Mouse (Mus musculus) hindbrain, embryonic 12.5 days (tissue): ENCODE data around the gene Trim31. TPM values are rescaled to one million over a fixed set of nuclear protein-coding genes. Genes with fewer than 3 reads are reported as not detected.

Experiments
- ATAC-seq: fragments of 200-750 bp; cut with Nextera tagmentation; 2 replicates; pipeline ENCODE4 v1.8.0; 2017; ENCODE audit warnings: moderate TSS enrichment; ENCODE audit not compliant: low FRiP score
- H3K27ac ChIP-seq: fragments of 300-500 bp; sonication (generic); 2 replicates; pipeline ENCODE4 v1.5.1; 2016; ENCODE audit warnings: mild to moderate bottlenecking
- H3K27me3 ChIP-seq: fragments of 300-500 bp; sonication (generic); 2 replicates; pipeline ENCODE4 v1.6.1; 2016; ENCODE audit warnings: mild to moderate bottlenecking
- H3K36me3 ChIP-seq: fragments of 300-500 bp; sonication (generic); 2 replicates; pipeline ENCODE4 v1.6.1; 2016; ENCODE audit warnings: mild to moderate bottlenecking
- H3K4me1 ChIP-seq: fragments of 300-500 bp; sonication (generic); 2 replicates; pipeline ENCODE4 v1.6.1; 2016
- H3K4me2 ChIP-seq: fragments of 300-500 bp; sonication (generic); replicated peaks from 2 replicates; pipeline ENCODE4 v1.6.1; 2016; ENCODE audit warnings: mild to moderate bottlenecking
- H3K4me3 ChIP-seq: fragments of 300-500 bp; sonication (generic); 2 replicates; pipeline ENCODE4 v1.5.1; 2016; ENCODE audit warnings: mild to moderate bottlenecking
- H3K9ac ChIP-seq: fragments of 300-500 bp; sonication (generic); 2 replicates; pipeline ENCODE4 v1.6.1; 2016; ENCODE audit warnings: mild to moderate bottlenecking, moderate library complexity
- H3K9me3 ChIP-seq: fragments of 300-500 bp; sonication (generic); replicated peaks from 2 replicates; pipeline ENCODE4 v1.6.1; 2016; ENCODE audit warnings: mild to moderate bottlenecking
- WGBS: fragments of 180-500 bp; shearing (Covaris S2); methylation state at CpG from one replicate; pipeline ENCODE4 v1.1.7; 2016; 5-methylcytosine and 5-hydroxymethylcytosine counted together
- polyA plus RNA-seq: library from polyadenylated mRNA; unstranded; fragments of >200 nt; fragmentation: Nextera tagmentation; extraction: Ambion mirVana; gene quantifications from 2 replicates; pipeline ENCODE4 v1.2.1, GENCODE M21; 2016

Trim31 gene
- polyA plus RNA-seq, 1 experiment from 2014 or later: not detected

DNA sequence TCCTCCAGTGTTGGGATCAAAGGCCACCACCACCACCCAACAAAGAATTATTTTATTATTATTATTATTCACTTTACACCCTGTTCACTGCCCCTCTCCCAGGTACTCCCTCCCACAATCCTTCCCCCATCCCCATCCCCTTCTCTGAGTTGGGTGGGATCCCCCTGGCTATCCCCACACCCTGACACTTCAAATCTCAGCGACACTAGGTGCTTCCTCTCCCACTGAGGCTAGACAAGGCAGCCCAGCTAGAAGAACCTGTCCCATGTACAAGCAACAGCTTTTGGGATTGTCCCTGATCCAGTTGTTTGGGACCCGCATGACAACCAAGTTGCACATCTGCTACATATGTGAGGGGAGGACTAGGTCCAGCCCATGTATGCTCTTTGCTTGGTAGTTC lies 54.7 kb downstream of the Trim31 start:
- peaks cover 16% of the 10 kb centered on the region for H3K36me3 ChIP-seq
- ATAC-seq: no peak
- no peaks in the 10 kb centered on the region for H3K27me3 ChIP-seq
- 95% methylated on average over 2 of the region's 2 CpGs for WGBS
- H3K9ac ChIP-seq: no peak overlapping the region
- no peak overlapping the region for H3K4me2 ChIP-seq
- peaks cover 13% of the 10 kb centered on the region for H3K4me1 ChIP-seq
- no peak overlapping the region for H3K27ac ChIP-seq
- no peaks in the 10 kb centered on the region for H3K9me3 ChIP-seq
- no peak overlapping the region for H3K4me3 ChIP-seq

DNA sequence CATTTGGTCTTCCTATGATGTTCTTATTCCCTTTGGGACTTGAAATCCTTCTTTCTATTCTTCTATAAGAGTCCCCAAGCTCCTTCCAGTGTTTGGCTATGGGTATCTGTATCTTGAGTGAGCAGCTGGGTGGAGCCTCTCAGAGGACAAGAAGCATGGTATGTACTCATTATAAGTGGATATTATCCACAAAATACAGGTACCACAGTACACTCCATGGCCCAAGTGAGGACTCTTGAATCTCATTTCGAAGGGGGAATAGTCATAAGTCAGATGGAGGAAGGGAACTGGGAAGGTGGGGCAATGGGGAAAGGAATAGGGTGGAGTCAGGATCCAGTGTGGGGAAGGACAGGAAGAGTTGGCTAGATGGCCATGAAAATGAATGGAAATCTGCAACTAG lies 55.1 kb downstream of the Trim31 start:
- Histone ChIP-seq H3K4me2 (no peak overlapping the region), H3K4me3 (no peak overlapping the region), H3K9me3 (no peaks in the 10 kb centered on the region), H3K36me3 (peaks cover 16% of the 10 kb centered on the region), H3K27me3 (no peaks in the 10 kb centered on the region), H3K4me1 (peaks cover 15% of the 10 kb centered on the region), H3K9ac (no peak overlapping the region), H3K27ac (no peak overlapping the region)
- ATAC-seq: no peak
- 81% methylated on average over 1 of the region's 1 CpGs for WGBS

DNA sequence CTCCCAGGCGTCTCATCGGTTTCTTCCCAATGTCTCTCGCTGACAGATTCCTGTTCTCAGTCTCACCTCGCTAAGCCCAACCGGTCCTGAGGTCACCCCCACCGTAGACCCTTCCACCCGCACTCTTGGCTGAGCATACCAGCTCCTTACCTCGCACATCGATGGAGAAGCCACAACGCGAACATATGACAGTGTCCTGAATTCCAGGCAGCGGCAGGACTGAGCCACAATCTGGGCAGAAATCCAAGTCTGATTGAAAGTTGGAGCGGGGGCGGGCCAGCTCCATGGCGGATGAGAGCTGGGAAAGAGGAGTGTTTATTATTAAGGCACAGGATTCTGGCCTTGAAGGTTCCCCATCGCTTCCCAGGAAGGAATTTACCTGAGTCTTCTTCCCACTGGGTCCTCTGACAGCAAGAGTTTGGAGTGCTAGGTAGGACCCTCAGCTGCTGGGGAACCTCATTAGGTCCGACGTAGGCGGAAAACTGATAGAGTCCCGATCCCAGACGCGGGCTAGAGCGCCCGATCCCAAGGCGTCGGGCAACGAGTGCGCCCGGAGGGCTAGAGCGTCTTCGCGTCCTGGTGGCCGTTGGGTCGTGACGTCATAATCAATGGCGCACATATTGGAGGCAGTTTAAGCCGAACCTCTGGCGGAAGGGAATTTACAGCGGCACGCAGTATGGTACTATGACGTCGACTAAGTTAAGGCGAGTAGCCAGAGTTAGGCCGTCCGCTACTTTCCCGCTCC lies 60.3 kb downstream of the Trim31 start, which contains the start of the genes Znrd1 and Znrd1as:
Gene Znrd1 (minus strand): TSS at position 561 of the 745 bp plus-strand sequence.
Gene Znrd1as (plus strand): TSS at position 594 of the 745 bp plus-strand sequence.
- peak within 1 kb of the TSS; percentile 73 for H3K4me2 ChIP-seq
- peak within 1 kb of the TSS; percentile 74 for H3K27ac ChIP-seq
- ATAC-seq: peak; percentile 97
- H3K36me3 ChIP-seq: 0 out of 2 replicates have a peak, but pooled peaks cover 5% of the 10 kb centered on the region
- under 1% methylated on average over 46 of the region's 46 CpGs for WGBS
- peak within 1 kb of the TSS; percentile 70 for H3K4me3 ChIP-seq
- peaks cover 12% of the 10 kb centered on the region for H3K4me1 ChIP-seq
- peak within 1 kb of the TSS; percentile 78 for H3K9ac ChIP-seq
- no peaks in the 10 kb centered on the region for H3K9me3 ChIP-seq
- no peaks in the 10 kb centered on the region for H3K27me3 ChIP-seq

DNA sequence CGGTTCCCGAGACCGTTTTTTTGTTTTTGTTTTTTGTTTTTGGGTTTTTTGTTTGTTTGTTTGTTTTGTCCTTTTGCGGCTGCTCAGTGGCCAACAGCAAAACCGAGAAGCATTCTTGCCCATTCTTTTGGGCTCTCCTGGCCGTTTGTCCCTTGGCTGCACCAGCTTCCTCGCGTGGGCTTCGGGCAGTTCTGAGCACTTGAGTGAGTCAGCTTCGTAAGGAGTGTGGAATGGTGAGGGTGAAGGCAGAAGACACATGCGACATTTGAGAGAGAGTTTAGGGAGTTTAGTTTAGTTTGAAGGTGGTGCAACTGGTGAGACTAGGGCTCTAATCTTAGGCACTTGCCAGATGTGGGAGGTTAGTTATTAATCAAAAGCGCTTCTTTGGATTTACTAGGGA lies 61.0 kb downstream of the Trim31 start:
- ATAC-seq: no peak; the same call in 1 of the 2 replicates
- Histone ChIP-seq H3K9ac (peak overlapping the region; percentile 78), H3K27ac (peak overlapping the region; percentile 74; the same call in 1 of the 2 replicates), H3K4me1 (peaks cover 12% of the 10 kb centered on the region), H3K36me3 (0 out of 2 replicates have a peak, but pooled peaks cover 3% of the 10 kb centered on the region), H3K27me3 (no peaks in the 10 kb centered on the region), H3K4me3 (peak overlapping the region; percentile 70), H3K4me2 (peak overlapping the region; percentile 73), H3K9me3 (no peaks in the 10 kb centered on the region)
- WGBS: 13% methylated on average over 12 of the region's 12 CpGs

Other genes with a start within 250 kb of the Trim31 start
- gene H2-M1, start 225.9 kb upstream of the Trim31 start, polyA plus RNA-seq: not detected in 2 replicates
- not detected in 2 replicates for gene H2-M10.5, start 125.2 kb upstream of the Trim31 start, polyA plus RNA-seq
- not detected in 2 replicates for gene H2-M10.6, start 85.9 kb upstream of the Trim31 start, polyA plus RNA-seq
- gene Trim26, start 61.0 kb upstream of the Trim31 start, polyA plus RNA-seq: 49.8 and 56.4 TPM in 2 replicates
- gene Trim15, start 30.9 kb upstream of the Trim31 start, polyA plus RNA-seq: 0.37 and 0.42 TPM in 2 replicates
- gene Trim10, start 28.5 kb upstream of the Trim31 start, polyA plus RNA-seq: 7.5 and 8.4 TPM in 2 replicates
- not detected in 2 replicates for gene Trim40, start 8.0 kb upstream of the Trim31 start, polyA plus RNA-seq
- gene Rnf39, start 44.8 kb downstream of the Trim31 start, polyA plus RNA-seq: 1.4 and 1.5 TPM in 2 replicates
- 131 and 137 TPM in 2 replicates for gene Ppp1r11, start 53.6 kb downstream of the Trim31 start, polyA plus RNA-seq
- 70.7 and 77.0 TPM in 2 replicates for gene Znrd1, start 60.4 kb downstream of the Trim31 start, polyA plus RNA-seq
- 5.0 and 6.6 TPM in 2 replicates for gene Znrd1as, start 60.5 kb downstream of the Trim31 start, polyA plus RNA-seq
- gene 2410137M14Rik, start 83.1 kb downstream of the Trim31 start, polyA plus RNA-seq: 0.50 TPM in 1 of 2 replicates, not detected in the other
- 1.6 and 2.3 TPM in 2 replicates for gene H2-M5, start 91.4 kb downstream of the Trim31 start, polyA plus RNA-seq
- 208 and 223 TPM in 2 replicates for gene Zfp57, start 103.0 kb downstream of the Trim31 start, polyA plus RNA-seq
- 0.85 and 1.3 TPM in 2 replicates for gene Mog, start 125.3 kb downstream of the Trim31 start, polyA plus RNA-seq
- 41.8 and 42.1 TPM in 2 replicates for gene Gabbr1, start 147.8 kb downstream of the Trim31 start, polyA plus RNA-seq
- 0.18 TPM in 1 of 2 replicates, not detected in the other for gene Olfr90, start 190.4 kb downstream of the Trim31 start, polyA plus RNA-seq
- gene Olfr91, start 200.2 kb downstream of the Trim31 start, polyA plus RNA-seq: 0.05 TPM in 1 of 2 replicates, not detected in the other
- not detected in 2 replicates for gene Olfr92, start 222.0 kb downstream of the Trim31 start, polyA plus RNA-seq